Mouse (Mus musculus) embryonic facial prominence, embryonic 15.5 days (tissue): ENCODE measurements around the gene Plekhj1. TPM values are rescaled to one million over a fixed set of nuclear protein-coding genes. Genes with fewer than 3 reads are reported as not detected.

Experiments used
- ATAC-seq: fragments of 200-750 bp; cut with Nextera tagmentation; 2 replicates; pipeline ENCODE4 v1.8.0; 2017; ENCODE audit warnings: low read depth, moderate TSS enrichment; ENCODE audit not compliant: insufficient number of reproducible peaks, low FRiP score, low TSS enrichment
- H3K27ac ChIP-seq: fragments of 300-500 bp; sonication (generic); replicated peaks from 2 replicates; pipeline ENCODE4 v1.5.1; 2015; ENCODE audit warnings: mild to moderate bottlenecking, inconsistent platforms
- H3K27me3 ChIP-seq: fragments of 300-500 bp; sonication (generic); 2 replicates; pipeline ENCODE4 v1.6.1; 2015; ENCODE audit warnings: inconsistent platforms
- H3K36me3 ChIP-seq: fragments of 300-500 bp; sonication (generic); 2 replicates; pipeline ENCODE4 v1.6.1; 2015; ENCODE audit warnings: mild to moderate bottlenecking, inconsistent platforms
- H3K4me1 ChIP-seq: fragments of 300-500 bp; sonication (generic); 2 replicates; pipeline ENCODE4 v1.6.1; 2015; ENCODE audit warnings: inconsistent platforms
- H3K4me2 ChIP-seq: fragments of 300-500 bp; sonication (generic); replicated peaks from 2 replicates; pipeline ENCODE4 v1.6.1; 2015; ENCODE audit warnings: mild to moderate bottlenecking, inconsistent platforms
- H3K4me3 ChIP-seq: fragments of 300-500 bp; sonication (generic); replicated peaks from 2 replicates; pipeline ENCODE4 v1.5.1; 2015; ENCODE audit warnings: mild to moderate bottlenecking, inconsistent platforms
- H3K9ac ChIP-seq: fragments of 300-500 bp; sonication (generic); 2 replicates; pipeline ENCODE4 v1.6.1; 2015; ENCODE audit warnings: inconsistent platforms
- H3K9me3 ChIP-seq: fragments of 300-500 bp; sonication (generic); replicated peaks from 2 replicates; pipeline ENCODE4 v1.6.1; 2016; ENCODE audit warnings: inconsistent platforms
- WGBS: fragments of 180-500 bp; shearing (Covaris S2); methylation state at CpG from one replicate; pipeline ENCODE4 v1.1.7; 2015; 5-methylcytosine and 5-hydroxymethylcytosine counted together
- polyA plus RNA-seq: library from polyadenylated mRNA; unstranded; fragments of >200 nt; fragmentation: Nextera tagmentation; extraction: Ambion mirVana; gene quantifications from 2 replicates; pipeline ENCODE4 v1.2.1, GENCODE M21; 2015

Gene Plekhj1
- polyA plus RNA-seq, 1 experiment from 2014 or later, result 125 TPM

GRCm38 (mm10) chr10:80802996-80803395 lies 4.6 kb upstream of the Plekhj1 start:
- 86% methylated on average over 3 of the region's 3 CpGs for WGBS
- H3K27me3 ChIP-seq, result peaks cover under 1% of the 10 kb centered on the region; the same call in 1 of the 2 replicates
- H3K36me3 ChIP-seq, result peaks cover 45% of the 10 kb centered on the region

GRCm38 (mm10) chr10:80802204-80802912 lies 3.9 kb upstream of the Plekhj1 start:
- Histone ChIP-seq H3K36me3 (peaks cover 45% of the 10 kb centered on the region), H3K9ac (no peak overlapping the region), H3K4me1 (peaks cover 32% of the 10 kb centered on the region), H3K27ac (no peak overlapping the region), H3K4me2 (no peak overlapping the region), H3K27me3 (no peaks in the 10 kb centered on the region), H3K4me3 (no peak overlapping the region), H3K9me3 (no peaks in the 10 kb centered on the region)
- 87% methylated on average over 10 of the region's 10 CpGs for WGBS
- no peak for ATAC-seq

More at GRCm38 (mm10) chr10:80802996-80803395, 4.6 kb upstream of the Plekhj1 start:
- H3K4me2 ChIP-seq, result no peak overlapping the region
- no peak overlapping the region for H3K4me3 ChIP-seq
- ATAC-seq, result no peak
- no peak overlapping the region for H3K27ac ChIP-seq
- H3K9me3 ChIP-seq, result no peaks in the 10 kb centered on the region
- H3K4me1 ChIP-seq, result peaks cover 38% of the 10 kb centered on the region
- no peak overlapping the region for H3K9ac ChIP-seq

DNA sequence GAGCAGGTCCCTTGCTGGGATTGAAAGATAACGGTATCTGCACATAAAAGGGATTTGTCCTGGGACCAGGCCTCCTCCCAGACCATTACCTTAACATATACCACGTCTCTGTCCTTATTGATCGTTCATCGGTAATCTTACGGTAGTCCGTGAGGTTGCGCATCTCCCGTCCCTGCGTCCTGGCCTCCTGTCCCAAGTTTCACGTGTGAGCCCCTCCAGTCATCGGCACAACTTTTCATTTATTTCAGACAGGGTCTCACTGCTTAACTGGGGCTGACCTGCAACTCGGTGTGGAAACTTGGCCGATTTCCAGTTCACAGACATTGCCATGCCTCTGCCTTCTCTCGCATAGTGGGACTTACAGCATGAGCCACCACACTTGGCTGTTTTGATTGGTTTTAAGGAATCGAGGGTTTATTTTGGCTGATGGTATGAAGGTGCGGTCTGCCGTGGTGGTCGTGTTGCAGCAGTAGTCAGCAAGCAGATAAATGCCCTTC lies 692 bp upstream of the Plekhj1 start:
- H3K9ac ChIP-seq, result peak overlapping the region; percentile 92
- H3K4me2 ChIP-seq, result peak overlapping the region; percentile 69
- H3K4me3 ChIP-seq, result peak overlapping the region; percentile 94
- no peaks in the 10 kb centered on the region for H3K27me3 ChIP-seq
- 2% methylated on average over 18 of the region's 18 CpGs for WGBS
- peaks cover 56% of the 10 kb centered on the region for H3K36me3 ChIP-seq
- H3K27ac ChIP-seq, result peak overlapping the region; percentile 99
- ATAC-seq, result no peak
- H3K9me3 ChIP-seq, result no peaks in the 10 kb centered on the region
- peaks cover 33% of the 10 kb centered on the region for H3K4me1 ChIP-seq

DNA sequence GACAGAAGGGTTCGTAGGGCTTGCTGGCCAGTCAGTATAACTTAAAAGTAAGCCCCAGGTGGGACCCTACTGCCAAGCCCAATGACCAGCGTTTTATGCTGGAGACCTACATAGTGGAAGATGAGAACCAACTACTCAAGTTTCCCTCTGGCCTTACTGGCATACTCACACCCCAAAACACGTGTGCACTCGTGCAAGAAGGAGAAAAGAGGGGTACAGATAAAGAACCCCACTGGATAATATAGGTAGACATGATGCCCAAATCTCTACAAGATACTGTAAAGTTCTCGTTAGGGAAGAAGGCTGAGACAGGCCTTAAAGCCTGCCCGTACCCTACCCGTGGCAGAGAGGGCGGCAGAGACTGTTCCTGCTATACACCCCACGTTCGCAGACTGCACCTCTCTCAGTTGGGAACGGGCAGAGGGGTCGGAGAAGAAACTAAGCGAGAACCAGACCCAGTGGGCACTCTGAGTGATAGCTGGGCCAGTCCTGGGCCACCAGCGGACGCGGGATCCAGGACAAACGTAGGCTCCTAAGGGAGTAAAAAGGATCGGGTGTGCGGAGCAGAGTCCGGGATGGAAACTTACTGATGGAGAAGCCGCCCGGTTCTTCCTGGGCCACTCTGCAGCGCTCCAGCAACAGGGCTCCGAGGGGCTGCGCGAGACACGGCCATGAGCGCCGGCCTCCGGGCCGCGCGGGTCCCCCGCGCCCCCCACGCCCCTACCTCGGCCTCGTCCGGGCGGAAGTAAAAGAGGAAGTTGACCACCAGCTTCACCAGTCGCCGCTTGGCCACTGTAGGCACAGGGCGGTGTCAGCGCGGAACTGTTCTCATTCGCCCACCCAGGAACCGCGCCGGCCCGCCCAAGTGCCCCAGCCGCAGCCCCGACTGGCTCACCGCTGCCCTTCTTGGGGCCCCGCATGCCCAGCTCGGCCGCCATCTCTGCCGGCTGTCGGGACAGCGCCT lies 958 bp downstream of the Plekhj1 start:
- peak; percentile 46; the same call in 1 of the 2 replicates for ATAC-seq
- no peaks in the 10 kb centered on the region for H3K27me3 ChIP-seq

DNA sequence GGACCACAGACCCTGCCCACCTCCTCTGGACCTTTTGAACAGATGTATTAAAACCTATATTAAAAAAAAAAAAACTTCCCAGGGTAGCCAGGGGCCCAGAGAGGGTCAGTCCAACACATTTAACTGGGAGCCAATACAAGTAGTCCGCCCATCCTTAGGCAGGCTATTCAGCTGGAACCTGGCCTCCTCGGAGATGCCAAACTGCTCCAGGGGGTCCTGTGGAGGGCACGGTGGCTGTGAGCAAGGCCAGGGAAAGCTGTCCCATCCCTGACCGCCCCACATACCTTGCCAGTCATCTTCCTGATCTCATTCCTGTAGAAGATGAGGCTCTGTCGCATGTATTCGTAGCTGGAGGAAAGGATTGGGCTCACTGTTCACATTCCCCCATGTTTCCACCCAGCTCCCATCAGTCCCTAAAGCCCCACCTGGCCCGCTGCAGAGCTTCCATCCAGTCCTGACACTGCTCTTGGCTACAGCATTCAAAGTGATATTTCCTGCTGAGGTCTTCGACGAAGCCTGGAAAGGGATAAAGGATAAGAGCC lies 2.0 kb downstream of the Plekhj1 start:
- Histone ChIP-seq H3K4me2 (peak overlapping the region; percentile 69), H3K27ac (no peak overlapping the region)

More for the DNA sequence above, 958 bp downstream of the Plekhj1 start:
- peaks cover 56% of the 10 kb centered on the region for H3K36me3 ChIP-seq
- H3K9ac ChIP-seq, result peak overlapping the region; percentile 86
- peaks cover 33% of the 10 kb centered on the region for H3K4me1 ChIP-seq
- peak overlapping the region; percentile 94 for H3K4me3 ChIP-seq
- H3K9me3 ChIP-seq, result no peaks in the 10 kb centered on the region
- H3K27ac ChIP-seq, result peak overlapping the region; percentile 99
- peak overlapping the region; percentile 69 for H3K4me2 ChIP-seq
- 2% methylated on average over 59 of the region's 59 CpGs for WGBS

DNA sequence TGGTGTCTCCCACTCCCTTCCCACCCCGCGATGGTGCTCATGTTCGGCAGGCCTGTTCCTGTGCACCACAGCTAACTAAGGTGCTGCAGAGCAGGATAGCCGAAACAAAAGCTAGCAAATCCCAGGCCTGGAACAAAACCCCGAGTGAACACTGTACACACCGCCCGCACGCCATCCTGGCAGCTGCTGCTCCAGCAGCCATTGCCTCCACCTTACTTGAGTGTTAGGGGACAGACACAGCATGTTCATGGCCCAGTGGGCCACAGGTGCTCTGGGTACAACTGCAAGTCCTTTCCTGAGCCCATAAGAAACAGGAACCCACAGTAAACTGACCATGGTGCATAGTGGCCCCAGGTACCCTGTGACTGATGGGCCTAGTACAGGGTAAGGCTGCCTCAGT lies 3.7 kb downstream of the Plekhj1 start:
- H3K9ac ChIP-seq, result no peak overlapping the region
- H3K4me1 ChIP-seq, result peaks cover 22% of the 10 kb centered on the region
- no peak overlapping the region for H3K27ac ChIP-seq
- WGBS, result 91% methylated on average over 8 of the region's 8 CpGs
- no peak overlapping the region for H3K4me2 ChIP-seq
- no peaks in the 10 kb centered on the region for H3K9me3 ChIP-seq
- no peaks in the 10 kb centered on the region for H3K27me3 ChIP-seq
- H3K36me3 ChIP-seq, result peaks cover 67% of the 10 kb centered on the region
- H3K4me3 ChIP-seq, result no peak overlapping the region
- ATAC-seq, result no peak

More for the DNA sequence above, 2.0 kb downstream of the Plekhj1 start:
- 79% methylated on average over 9 of the region's 9 CpGs for WGBS
- Histone ChIP-seq H3K4me3 (peak overlapping the region; percentile 94), H3K9ac (peak overlapping the region; percentile 86; the same call in 1 of the 2 replicates), H3K36me3 (peaks cover 56% of the 10 kb centered on the region), H3K9me3 (no peaks in the 10 kb centered on the region), H3K4me1 (peaks cover 33% of the 10 kb centered on the region), H3K27me3 (no peaks in the 10 kb centered on the region)
- no peak for ATAC-seq

DNA sequence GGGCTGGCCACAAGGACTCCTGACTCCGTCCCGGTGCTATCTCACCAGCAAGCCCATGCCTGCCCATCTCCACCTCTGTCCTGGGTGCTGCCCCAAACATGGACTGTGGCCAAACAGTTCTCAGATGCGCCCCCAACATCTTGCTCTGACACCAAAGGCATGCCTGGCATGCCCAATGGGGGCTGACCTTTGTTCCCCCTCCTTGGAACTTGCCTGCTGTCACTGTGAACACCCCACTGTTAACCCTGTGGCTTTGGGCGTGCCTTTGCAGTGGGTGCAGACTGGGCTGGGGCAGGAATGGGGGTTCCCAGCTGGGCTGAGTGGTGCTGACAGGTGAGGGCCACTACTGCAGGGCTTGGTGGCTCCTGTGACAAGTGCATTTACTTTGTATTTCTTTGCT lies 4.6 kb downstream of the Plekhj1 start:
- H3K4me3 ChIP-seq, result no peak overlapping the region
- no peaks in the 10 kb centered on the region for H3K9me3 ChIP-seq
- H3K36me3 ChIP-seq, result peaks cover 76% of the 10 kb centered on the region
- no peak overlapping the region for H3K27ac ChIP-seq
- H3K4me2 ChIP-seq, result no peak overlapping the region
- no peak overlapping the region for H3K9ac ChIP-seq
- ATAC-seq, result no peak
- H3K27me3 ChIP-seq, result no peaks in the 10 kb centered on the region
- WGBS, result 88% methylated on average over 4 of the region's 4 CpGs
- peaks cover 17% of the 10 kb centered on the region for H3K4me1 ChIP-seq

DNA sequence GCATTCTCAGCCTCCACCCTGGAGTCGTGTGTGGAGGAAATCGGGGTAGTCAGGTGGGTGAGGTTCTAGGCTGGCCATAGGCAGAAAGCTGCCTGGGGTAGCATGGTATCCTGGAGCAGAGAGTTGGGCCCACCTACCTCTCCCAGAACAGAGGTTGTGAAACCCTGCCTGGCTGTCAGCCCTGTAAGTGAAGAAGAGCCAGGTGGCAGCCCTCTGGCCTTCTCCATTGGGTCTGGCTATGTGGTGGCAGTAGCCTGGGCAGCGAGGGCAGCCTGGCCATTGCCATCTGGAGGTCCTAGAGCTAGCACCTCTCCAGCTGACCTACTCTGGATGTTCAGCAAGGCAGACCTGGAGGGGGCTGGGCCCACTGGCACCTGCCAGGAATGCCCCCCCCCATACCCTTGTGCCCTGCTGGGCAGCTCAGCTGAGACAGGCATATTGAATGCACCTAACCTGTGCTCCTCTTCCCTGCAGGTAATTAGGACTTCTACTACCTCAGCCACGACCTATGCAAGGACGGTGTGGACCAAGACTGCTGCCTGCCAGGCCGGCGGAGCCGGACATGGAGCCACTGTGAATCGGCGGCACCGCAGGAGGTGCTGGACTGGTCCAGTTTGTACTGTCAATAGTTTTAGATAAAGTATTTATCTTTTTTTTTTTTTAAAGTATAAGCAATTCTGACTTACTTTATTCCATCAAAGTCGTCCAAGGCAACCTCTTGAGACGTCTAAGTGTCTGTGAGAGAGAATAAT lies 5.2 kb downstream of the Plekhj1 start:
- no peak overlapping the region for H3K4me2 ChIP-seq
- 86% methylated on average over 13 of the region's 13 CpGs for WGBS
- ATAC-seq, result no peak
- peaks cover 82% of the 10 kb centered on the region for H3K36me3 ChIP-seq
- no peak overlapping the region for H3K27ac ChIP-seq
- no peak overlapping the region for H3K4me3 ChIP-seq
- H3K27me3 ChIP-seq, result no peaks in the 10 kb centered on the region
- H3K4me1 ChIP-seq, result peaks cover 17% of the 10 kb centered on the region
- H3K9me3 ChIP-seq, result no peaks in the 10 kb centered on the region
- no peak overlapping the region for H3K9ac ChIP-seq

DNA sequence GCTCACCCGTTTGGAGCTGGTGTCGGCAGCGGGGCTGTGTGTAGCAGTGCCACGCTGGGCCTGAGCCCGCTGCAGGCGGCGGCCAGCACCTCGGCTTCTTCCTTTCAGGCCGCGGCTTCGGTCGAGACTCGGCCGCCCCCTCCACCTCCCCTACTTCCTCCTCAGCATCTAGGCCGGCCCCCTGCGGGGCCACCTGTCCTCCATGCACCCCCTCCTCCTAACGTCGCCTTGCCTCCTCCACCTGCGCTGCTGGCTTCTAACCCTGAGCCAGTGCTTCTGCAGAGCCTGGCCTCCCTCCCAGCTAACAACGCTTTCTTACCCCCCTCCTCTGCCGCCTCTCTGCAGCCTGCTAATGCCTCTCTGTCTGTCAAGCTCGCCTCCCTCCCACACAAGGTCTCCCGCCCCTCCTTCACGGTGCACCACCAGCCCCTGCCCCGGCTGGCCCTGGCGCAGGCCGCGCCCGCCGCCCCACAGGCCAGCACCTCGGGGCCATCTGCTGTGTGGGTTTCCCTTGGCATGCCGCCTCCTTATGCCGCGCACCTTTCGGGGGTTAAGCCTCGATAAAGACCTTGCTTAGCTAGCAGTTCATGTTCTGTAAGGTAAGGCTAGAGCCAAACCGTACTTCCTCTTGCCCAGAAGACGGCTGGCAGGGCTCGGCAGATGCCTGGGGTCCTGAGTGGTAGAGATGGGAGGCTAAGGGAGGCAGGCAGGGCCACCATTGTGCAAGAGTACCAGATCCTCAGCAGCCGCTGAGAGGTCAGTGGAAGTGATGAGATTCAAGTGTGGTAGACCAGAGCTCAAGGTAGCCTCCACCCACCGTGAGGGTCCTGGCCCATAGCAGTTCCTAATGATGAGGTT lies 6.0 kb downstream of the Plekhj1 start:
- H3K9me3 ChIP-seq, result no peaks in the 10 kb centered on the region
- no peak overlapping the region for H3K9ac ChIP-seq
- H3K4me3 ChIP-seq, result no peak overlapping the region
- peaks cover 90% of the 10 kb centered on the region for H3K36me3 ChIP-seq
- 0 out of 2 replicates have a peak overlapping the region, but pooled peaks have one; percentile 17 for H3K27ac ChIP-seq
- no peak overlapping the region for H3K4me2 ChIP-seq
- 66% methylated on average over 41 of the region's 41 CpGs for WGBS
- no peak for ATAC-seq
- H3K4me1 ChIP-seq, result peaks cover 17% of the 10 kb centered on the region
- no peaks in the 10 kb centered on the region for H3K27me3 ChIP-seq
